Mouse (Mus musculus) midbrain, embryonic 14.5 days (tissue): ENCODE measurements around the gene Sprr2d. TPM values are rescaled to one million over a fixed set of nuclear protein-coding genes. Genes with fewer than 3 reads are reported as not detected.

Experiments
- ATAC-seq: fragments of 200-750 bp; cut with Nextera tagmentation; 2 replicates; pipeline ENCODE4 v1.8.0; 2017; ENCODE audit warnings: moderate number of reproducible peaks, moderate library complexity; ENCODE audit not compliant: low FRiP score, low TSS enrichment
- DNase-seq: peaks from one replicate; pipeline ENCODE4 v3.0.0-alpha.2; 2015
- H3K27ac ChIP-seq: fragments of 300-500 bp; sonication (generic); replicated peaks from 2 replicates; pipeline ENCODE4 v1.5.1; 2014; ENCODE audit warnings: mild to moderate bottlenecking, low read depth, low read length, moderate library complexity
- H3K27me3 ChIP-seq: fragments of 300-500 bp; sonication (generic); 2 replicates; pipeline ENCODE4 v1.6.1; 2014; ENCODE audit warnings: low read length, control low read depth, mixed read lengths; ENCODE audit not compliant: control insufficient read depth, insufficient read depth
- H3K36me3 ChIP-seq: fragments of 300-500 bp; sonication (generic); 2 replicates; pipeline ENCODE4 v1.6.1; 2014; ENCODE audit warnings: low read length, control low read depth; ENCODE audit not compliant: control insufficient read depth, insufficient read depth
- H3K4me1 ChIP-seq: fragments of 300-500 bp; sonication (generic); 2 replicates; pipeline ENCODE4 v1.6.1; 2014; ENCODE audit warnings: mild to moderate bottlenecking, antibody characterized with exemption, low read length, control low read depth; ENCODE audit not compliant: control insufficient read depth, insufficient read depth
- H3K4me2 ChIP-seq: fragments of 300-500 bp; sonication (generic); 2 replicates; pipeline ENCODE4 v1.6.1; 2014; ENCODE audit warnings: mild to moderate bottlenecking, low read length, moderate library complexity
- H3K4me3 ChIP-seq: fragments of 300-500 bp; sonication (generic); replicated peaks from 2 replicates; pipeline ENCODE4 v1.5.1; 2014; ENCODE audit warnings: low read depth, low read length
- H3K9ac ChIP-seq: fragments of 300-500 bp; sonication (generic); replicated peaks from 2 replicates; pipeline ENCODE4 v1.6.1; 2014; ENCODE audit warnings: mild to moderate bottlenecking, low read length, moderate library complexity
- H3K9me3 ChIP-seq: fragments of 300-500 bp; sonication (generic); 2 replicates; pipeline ENCODE4 v1.6.1; 2016; ENCODE audit warnings: low read length, control low read depth, mixed read lengths; ENCODE audit not compliant: control insufficient read depth
- WGBS: fragments of 180-500 bp; shearing (Covaris S2); extraction: QIAGEN DNeasy Blood & Tissue Kit; methylation state at CpG from one replicate; pipeline ENCODE4 v1.1.7; 2014; 5-methylcytosine and 5-hydroxymethylcytosine counted together
- polyA plus RNA-seq: library from polyadenylated mRNA; unstranded; fragments of >200 nt; fragmentation: Nextera tagmentation; extraction: Ambion mirVana; gene quantifications from 2 replicates; pipeline ENCODE4 v1.2.1, GENCODE M21; 2014

Gene Sprr2d
- polyA plus RNA-seq, 1 experiment from 2014 or later, result not detected

DNA sequence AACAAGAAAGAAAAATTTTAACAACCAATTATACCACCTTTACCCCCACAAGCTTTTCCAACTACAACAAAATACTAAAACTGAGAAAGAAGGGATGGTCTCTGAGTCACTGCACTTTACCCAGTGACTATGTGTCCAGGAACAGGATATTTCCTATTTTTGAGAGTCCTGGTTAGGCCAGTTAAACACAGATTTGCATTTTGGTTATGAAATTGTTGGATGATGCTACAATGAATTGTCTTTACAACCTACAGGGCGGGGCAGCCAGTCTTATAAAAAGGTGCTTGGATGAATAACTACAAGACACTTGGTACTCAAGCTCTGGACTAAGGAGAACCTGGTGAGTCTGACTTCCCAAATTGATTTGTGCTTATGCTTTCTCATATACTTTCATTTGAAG, 46.4 kb downstream of the Sprr2d start, which contains the start of gene Sprr2h:
Gene Sprr2h, plus strand, starts transcription at position 301 of the 400 bp plus-strand sequence.
- WGBS, result 81% methylated on average over 1 of the region's 1 CpGs
- H3K9me3 ChIP-seq, result no peaks in the 10 kb centered on the region
- no peaks in the 10 kb centered on the region for H3K4me1 ChIP-seq
- H3K4me3 ChIP-seq, result no peak within 1 kb of the TSS
- H3K27me3 ChIP-seq, result no peaks in the 10 kb centered on the region
- no peak within 1 kb of the TSS for H3K4me2 ChIP-seq
- H3K36me3 ChIP-seq, result no peaks in the 10 kb centered on the region
- no peak for DNase-seq
- ATAC-seq, result no peak
- H3K9ac ChIP-seq, result no peak within 1 kb of the TSS
- H3K27ac ChIP-seq, result no peak within 1 kb of the TSS

Other genes starting within 250 kb of the Sprr2d start
- not detected in 2 replicates for gene Prr9, start 215.2 kb upstream of the Sprr2d start, polyA plus RNA-seq
- gene Lelp1, start 196.4 kb upstream of the Sprr2d start, polyA plus RNA-seq, result not detected in 2 replicates
- not detected in 2 replicates for gene Sprr2a1, start 123.3 kb upstream of the Sprr2d start, polyA plus RNA-seq
- gene Sprr2a2, start 123.2 kb upstream of the Sprr2d start, polyA plus RNA-seq, result not detected in 2 replicates
- not detected in 2 replicates for gene Sprr2a3, start 53.7 kb upstream of the Sprr2d start, polyA plus RNA-seq
- not detected in 2 replicates for gene Sprr2b, start 22.5 kb upstream of the Sprr2d start, polyA plus RNA-seq
- gene Sprr2e, start 13.0 kb downstream of the Sprr2d start, polyA plus RNA-seq, result not detected in 2 replicates
- gene Sprr2f, start 26.0 kb downstream of the Sprr2d start, polyA plus RNA-seq, result not detected in 2 replicates
- gene Sprr2h, start 46.5 kb downstream of the Sprr2d start, polyA plus RNA-seq, result not detected in 2 replicates
- gene Sprr2i, start 68.9 kb downstream of the Sprr2d start, polyA plus RNA-seq, result not detected in 2 replicates
- not detected in 2 replicates for gene Sprr2j-ps, start 78.9 kb downstream of the Sprr2d start, polyA plus RNA-seq
- 6.2 and 6.3 TPM in 2 replicates for gene Gm9774, start 90.3 kb downstream of the Sprr2d start, polyA plus RNA-seq
- gene Sprr2k, start 93.4 kb downstream of the Sprr2d start, polyA plus RNA-seq, result not detected in 2 replicates
- gene Sprr1b, start 99.6 kb downstream of the Sprr2d start, polyA plus RNA-seq, result not detected in 2 replicates
- not detected in 2 replicates for gene Sprr3, start 119.6 kb downstream of the Sprr2d start, polyA plus RNA-seq
- gene Sprr1a, start 146.8 kb downstream of the Sprr2d start, polyA plus RNA-seq, result not detected in 2 replicates
- not detected in 2 replicates for gene Sprr4, start 161.4 kb downstream of the Sprr2d start, polyA plus RNA-seq
- gene 2310046K23Rik, start 195.4 kb downstream of the Sprr2d start, polyA plus RNA-seq, result not detected in 2 replicates
- not detected in 2 replicates for gene Ivl, start 234.6 kb downstream of the Sprr2d start, polyA plus RNA-seq
- not detected in 2 replicates for gene Smcp, start 249.9 kb downstream of the Sprr2d start, polyA plus RNA-seq